Mouse (Mus musculus): ENCODE data around the gene Rapgef1. TPM values are rescaled to one million over a fixed set of nuclear protein-coding genes. Genes with fewer than 3 reads are reported as not detected.
A peak's percentile ranks its signal among the peaks of the same experiment; 100 is the strongest.

Rapgef1 gene
- 10.7 and 11.2 TPM in 2 replicates for polyA plus RNA-seq (2015; fragmentation: Nextera tagmentation; extraction: Ambion mirVana)

DNA sequence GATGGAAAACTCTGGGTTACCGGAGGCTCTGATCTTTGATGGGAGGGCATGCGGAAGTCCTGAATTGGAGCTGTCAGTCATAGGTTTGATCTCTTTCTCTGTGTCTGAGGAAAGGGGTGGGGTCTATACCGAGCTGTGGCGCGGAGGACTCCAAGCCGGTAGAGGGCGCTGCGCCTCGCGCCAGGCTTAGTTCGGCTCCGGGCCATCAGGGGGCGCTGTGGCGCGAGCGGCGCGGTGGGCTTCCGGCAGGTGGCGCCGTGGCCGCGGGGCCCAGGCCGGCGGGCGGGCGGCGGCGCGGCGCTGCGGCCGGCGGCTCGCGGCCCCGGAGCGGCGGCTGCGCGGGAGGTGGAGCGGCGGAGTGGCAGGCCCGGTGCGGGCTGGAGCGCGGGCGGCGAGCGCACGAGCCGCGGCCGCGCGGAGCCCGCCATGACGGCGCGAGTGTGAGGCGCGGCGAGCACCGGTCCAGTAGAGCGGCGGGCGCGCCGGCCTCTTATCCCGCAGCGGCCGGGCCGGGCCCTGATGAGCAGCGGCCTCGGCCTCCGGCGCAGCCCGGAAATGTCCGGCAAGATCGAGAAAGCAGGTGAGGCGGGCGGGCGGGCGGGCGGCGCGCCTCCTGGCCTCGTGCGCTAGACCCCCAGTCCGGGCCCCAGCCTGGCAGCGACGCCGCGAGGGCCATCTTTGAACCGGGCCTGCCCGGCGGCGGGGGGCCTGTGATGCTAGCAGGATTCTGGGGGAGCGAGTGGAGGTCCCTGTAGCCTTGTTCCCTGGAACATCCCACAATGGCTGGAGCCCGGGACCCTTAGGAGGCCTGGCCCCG is at the start of gene Rapgef1:
Gene Rapgef1, plus strand, starts transcription at position 237 of the 817 bp plus-strand sequence.
- under 1% methylated on average over 92 of the region's 101 CpGs for WGBS
- peak within 1 kb of the TSS; percentile 96 for H3K9ac ChIP-seq (ENCODE audit: low read length)
- no peaks in the 10 kb centered on the region for H3K27me3 ChIP-seq (ENCODE audit: control insufficient read depth, insufficient read depth, low read length)
- peak within 1 kb of the TSS; percentile 92 for H3K4me2 ChIP-seq (ENCODE audit: low read depth, low read length)
- H3K27ac ChIP-seq (ENCODE audit: low read length), result peak within 1 kb of the TSS; percentile 88
- peak within 1 kb of the TSS; percentile 61 for H3K4me3 ChIP-seq (replicated peaks; ENCODE audit: low read length)
- ATAC-seq (ENCODE audit: insufficient read depth, low FRiP score), result peak; percentile 77
- peaks cover 36% of the 10 kb centered on the region for H3K4me1 ChIP-seq (ENCODE audit: control insufficient read depth, insufficient read depth, low read length)
- no peaks in the 10 kb centered on the region for H3K9me3 ChIP-seq (replicated peaks; ENCODE audit: control insufficient read depth, low read length)
- H3K36me3 ChIP-seq (ENCODE audit: control insufficient read depth, insufficient read depth, low read length), result no peaks in the 10 kb centered on the region

DNA sequence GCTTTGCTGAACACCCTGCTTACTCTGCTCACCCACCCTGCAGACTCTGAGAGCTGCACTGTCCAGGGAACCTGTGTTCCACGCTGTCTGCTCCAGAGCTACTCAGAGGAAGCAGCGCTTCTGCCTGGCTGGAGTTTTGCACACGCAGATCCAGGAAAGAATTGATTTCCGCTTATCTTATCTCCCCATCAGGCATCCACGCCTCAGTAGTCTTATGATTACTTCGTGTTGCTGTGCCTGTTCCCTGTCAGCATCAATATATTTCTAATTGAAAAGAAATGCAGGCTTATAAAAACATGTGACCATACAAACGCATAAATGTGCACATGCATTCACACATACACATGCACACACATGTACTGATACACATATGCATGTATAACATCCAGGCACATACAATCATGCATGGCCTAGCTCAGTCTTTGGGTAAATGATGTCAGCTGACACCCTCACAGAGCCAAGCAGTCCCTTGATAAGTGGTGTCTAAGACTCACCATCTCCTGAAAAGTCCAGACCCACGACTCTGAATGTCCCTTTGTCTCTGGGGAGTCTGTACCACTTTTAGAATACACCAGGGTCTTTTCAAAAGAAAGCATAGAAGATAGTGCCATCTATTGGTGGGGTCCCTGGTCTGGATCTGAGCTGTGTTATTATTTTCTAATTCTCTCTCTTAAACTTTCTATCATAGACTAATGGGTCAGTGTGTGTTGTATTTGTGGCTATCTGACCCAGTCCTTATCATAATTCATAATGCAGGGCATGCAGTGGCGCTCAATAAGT is 47.4 kb upstream of the Rapgef1 start:
- Histone ChIP-seq H3K27ac (ENCODE audit: low read length) (no peak overlapping the region), H3K4me2 (ENCODE audit: low read depth, low read length) (no peak overlapping the region), H3K9me3 (replicated peaks; ENCODE audit: control insufficient read depth, low read length) (no peaks in the 10 kb centered on the region), H3K4me1 (ENCODE audit: control insufficient read depth, insufficient read depth, low read length) (no peaks in the 10 kb centered on the region), H3K9ac (ENCODE audit: low read length) (no peak overlapping the region), H3K27me3 (ENCODE audit: control insufficient read depth, insufficient read depth, low read length) (no peaks in the 10 kb centered on the region), H3K36me3 (ENCODE audit: control insufficient read depth, insufficient read depth, low read length) (no peaks in the 10 kb centered on the region), H3K4me3 (replicated peaks; ENCODE audit: low read length) (no peak overlapping the region)
- no peak for ATAC-seq (ENCODE audit: insufficient read depth, low FRiP score)
- WGBS, result 57% methylated on average over 9 of the region's 9 CpGs

DNA sequence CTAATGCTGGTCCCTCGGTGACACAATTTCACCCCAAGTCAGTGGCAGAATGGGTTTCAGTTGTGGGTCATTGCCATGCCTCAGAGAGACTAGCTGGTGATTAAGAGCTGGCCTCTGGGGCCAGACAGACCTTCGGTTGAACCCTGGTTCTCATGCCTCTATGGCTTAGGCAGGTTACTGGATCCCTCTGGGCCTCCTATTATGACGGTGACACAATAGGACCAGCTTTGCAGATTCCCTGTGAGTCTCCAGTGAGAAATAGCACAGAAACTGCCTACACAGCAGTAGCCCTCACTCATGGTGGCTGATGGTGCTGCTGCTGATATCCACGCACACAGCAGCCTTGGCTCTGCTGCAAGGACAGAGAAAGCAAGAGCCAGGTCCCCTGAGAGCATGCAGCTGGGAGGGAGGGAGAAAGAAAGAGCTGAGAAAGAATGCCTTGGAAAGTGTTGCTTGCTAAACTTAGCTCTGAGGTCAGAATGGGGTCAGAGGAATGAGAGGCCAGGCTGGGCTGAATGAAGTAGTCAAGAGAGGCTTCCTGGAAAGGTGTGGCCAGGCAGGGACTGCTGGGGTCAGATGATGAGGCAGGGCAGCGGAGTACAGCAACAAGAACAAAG is 46.6 kb upstream of the Rapgef1 start:
- H3K27ac ChIP-seq (ENCODE audit: low read length), result no peak overlapping the region
- H3K36me3 ChIP-seq (ENCODE audit: control insufficient read depth, insufficient read depth, low read length), result no peaks in the 10 kb centered on the region
- ATAC-seq (ENCODE audit: insufficient read depth, low FRiP score), result no peak
- no peaks in the 10 kb centered on the region for H3K27me3 ChIP-seq (ENCODE audit: control insufficient read depth, insufficient read depth, low read length)
- 62% methylated on average over 5 of the region's 5 CpGs for WGBS
- H3K4me1 ChIP-seq (ENCODE audit: control insufficient read depth, insufficient read depth, low read length), result no peaks in the 10 kb centered on the region
- no peaks in the 10 kb centered on the region for H3K9me3 ChIP-seq (replicated peaks; ENCODE audit: control insufficient read depth, low read length)
- no peak overlapping the region for H3K4me3 ChIP-seq (replicated peaks; ENCODE audit: low read length)
- H3K4me2 ChIP-seq (ENCODE audit: low read depth, low read length), result no peak overlapping the region
- no peak overlapping the region for H3K9ac ChIP-seq (ENCODE audit: low read length)

- H3K4me2 ChIP-seq (ENCODE audit: low read depth, low read length), result no peak overlapping the region
- H3K9ac ChIP-seq (ENCODE audit: low read length), result no peak overlapping the region
- H3K36me3 ChIP-seq (ENCODE audit: control insufficient read depth, insufficient read depth, low read length), result no peaks in the 10 kb centered on the region
- no peak overlapping the region for H3K27ac ChIP-seq (ENCODE audit: low read length)
- no peak overlapping the region for H3K4me3 ChIP-seq (replicated peaks; ENCODE audit: low read length)
- whole genome bisulfite sequencing, result 7% methylated on average over 5 of the region's 5 CpGs
- H3K4me1 ChIP-seq (ENCODE audit: control insufficient read depth, insufficient read depth, low read length), result no peaks in the 10 kb centered on the region
- no peaks in the 10 kb centered on the region for H3K27me3 ChIP-seq (ENCODE audit: control insufficient read depth, insufficient read depth, low read length)
- ATAC-seq (ENCODE audit: insufficient read depth, low FRiP score), result no peak
- H3K9me3 ChIP-seq (replicated peaks; ENCODE audit: control insufficient read depth, low read length), result no peaks in the 10 kb centered on the region
These were observed 45.9 kb upstream of the Rapgef1 start for GRCm38 (mm10) chr2:29573591-29573990.

- H3K27me3 ChIP-seq (ENCODE audit: control insufficient read depth, insufficient read depth, low read length), result no peaks in the 10 kb centered on the region
- H3K4me2 ChIP-seq (ENCODE audit: low read depth, low read length), result no peak overlapping the region
- H3K4me1 ChIP-seq (ENCODE audit: control insufficient read depth, insufficient read depth, low read length), result no peaks in the 10 kb centered on the region
- no peaks in the 10 kb centered on the region for H3K36me3 ChIP-seq (ENCODE audit: control insufficient read depth, insufficient read depth, low read length)
- H3K4me3 ChIP-seq (replicated peaks; ENCODE audit: low read length), result no peak overlapping the region
- no peak for ATAC-seq (ENCODE audit: insufficient read depth, low FRiP score)
- WGBS, result 30% methylated on average over 11 of the region's 11 CpGs
- no peak overlapping the region for H3K27ac ChIP-seq (ENCODE audit: low read length)
- H3K9me3 ChIP-seq (replicated peaks; ENCODE audit: control insufficient read depth, low read length), result no peaks in the 10 kb centered on the region
- H3K9ac ChIP-seq (ENCODE audit: low read length), result no peak overlapping the region
These were observed 45.3 kb upstream of the Rapgef1 start for GRCm38 (mm10) chr2:29574187-29574586.

GRCm38 (mm10) chr2:29582415-29582814 is 37.1 kb upstream of the Rapgef1 start:
- Histone ChIP-seq H3K27ac (ENCODE audit: low read length) (no peak overlapping the region), H3K27me3 (ENCODE audit: control insufficient read depth, insufficient read depth, low read length) (no peaks in the 10 kb centered on the region), H3K4me1 (ENCODE audit: control insufficient read depth, insufficient read depth, low read length) (no peaks in the 10 kb centered on the region), H3K4me2 (ENCODE audit: low read depth, low read length) (no peak overlapping the region), H3K36me3 (ENCODE audit: control insufficient read depth, insufficient read depth, low read length) (no peaks in the 10 kb centered on the region), H3K9ac (ENCODE audit: low read length) (no peak overlapping the region), H3K9me3 (replicated peaks; ENCODE audit: control insufficient read depth, low read length) (no peaks in the 10 kb centered on the region), H3K4me3 (replicated peaks; ENCODE audit: low read length) (no peak overlapping the region)
- whole genome bisulfite sequencing, result 3% methylated on average over 7 of the region's 7 CpGs
- no peak for ATAC-seq (ENCODE audit: insufficient read depth, low FRiP score)

GRCm38 (mm10) chr2:29586017-29586702 is 33.4 kb upstream of the Rapgef1 start:
- no peaks in the 10 kb centered on the region for H3K9me3 ChIP-seq (replicated peaks; ENCODE audit: control insufficient read depth, low read length)
- 32% methylated on average over 8 of the region's 8 CpGs for WGBS
- ATAC-seq (ENCODE audit: insufficient read depth, low FRiP score), result no peak
- no peaks in the 10 kb centered on the region for H3K4me1 ChIP-seq (ENCODE audit: control insufficient read depth, insufficient read depth, low read length)
- no peak overlapping the region for H3K27ac ChIP-seq (ENCODE audit: low read length)
- no peak overlapping the region for H3K9ac ChIP-seq (ENCODE audit: low read length)
- no peak overlapping the region for H3K4me3 ChIP-seq (replicated peaks; ENCODE audit: low read length)
- no peaks in the 10 kb centered on the region for H3K36me3 ChIP-seq (ENCODE audit: control insufficient read depth, insufficient read depth, low read length)
- no peaks in the 10 kb centered on the region for H3K27me3 ChIP-seq (ENCODE audit: control insufficient read depth, insufficient read depth, low read length)
- no peak overlapping the region for H3K4me2 ChIP-seq (ENCODE audit: low read depth, low read length)

- Histone ChIP-seq H3K4me3 (replicated peaks; ENCODE audit: low read length) (no peak overlapping the region), H3K4me2 (ENCODE audit: low read depth, low read length) (no peak overlapping the region), H3K36me3 (ENCODE audit: control insufficient read depth, insufficient read depth, low read length) (no peaks in the 10 kb centered on the region), H3K9me3 (replicated peaks; ENCODE audit: control insufficient read depth, low read length) (no peaks in the 10 kb centered on the region), H3K27me3 (ENCODE audit: control insufficient read depth, insufficient read depth, low read length) (no peaks in the 10 kb centered on the region), H3K9ac (ENCODE audit: low read length) (no peak overlapping the region), H3K27ac (ENCODE audit: low read length) (no peak overlapping the region), H3K4me1 (ENCODE audit: control insufficient read depth, insufficient read depth, low read length) (no peaks in the 10 kb centered on the region)
- no peak for ATAC-seq (ENCODE audit: insufficient read depth, low FRiP score)
- WGBS, result 48% methylated on average over 4 of the region's 4 CpGs
These were observed 31.5 kb upstream of the Rapgef1 start for GRCm38 (mm10) chr2:29588006-29588405.

Data from stomach, embryonic 16.5 days (tissue).